Mouse (Mus musculus) embryonic facial prominence, embryonic 11.5 days (tissue): ENCODE measurements around the gene Mansc1. TPM values are rescaled to one million over a fixed set of nuclear protein-coding genes. Genes with fewer than 3 reads are reported as not detected.

Experiments used
- ATAC-seq: fragments of 200-750 bp; cut with Nextera tagmentation; replicated peaks from 2 replicates; pipeline ENCODE4 v1.8.0; 2017; ENCODE audit warnings: low read depth; ENCODE audit not compliant: insufficient number of reproducible peaks, low FRiP score, low TSS enrichment
- DNase-seq: peaks from one replicate; pipeline ENCODE4 v3.0.0-alpha.2; 2015; ENCODE audit warnings: low spot score
- H3K27ac ChIP-seq: fragments of 300-500 bp; sonication (generic); replicated peaks from 2 replicates; pipeline ENCODE4 v1.5.1; 2014; ENCODE audit warnings: mild to moderate bottlenecking, low read depth, low read length, control low read depth
- H3K27me3 ChIP-seq: fragments of 300-500 bp; sonication (generic); 2 replicates; pipeline ENCODE4 v1.6.1; 2014; ENCODE audit warnings: mild to moderate bottlenecking, low read length, moderate library complexity, mixed read lengths; ENCODE audit not compliant: control insufficient read depth, insufficient read depth
- H3K36me3 ChIP-seq: fragments of 300-500 bp; sonication (generic); replicated peaks from 2 replicates; pipeline ENCODE4 v1.6.1; 2014; ENCODE audit warnings: low read depth, mild to moderate bottlenecking, low read length, moderate library complexity, mixed read lengths; ENCODE audit not compliant: control insufficient read depth, insufficient read depth
- H3K4me1 ChIP-seq: fragments of 300-500 bp; sonication (generic); 2 replicates; pipeline ENCODE4 v1.6.1; 2014; ENCODE audit warnings: low read length, mixed read lengths; ENCODE audit not compliant: control insufficient read depth, insufficient read depth
- H3K4me2 ChIP-seq: fragments of 300-500 bp; sonication (generic); 2 replicates; pipeline ENCODE4 v1.6.1; 2014; ENCODE audit warnings: low read depth, mild to moderate bottlenecking, control low read depth, low read length, moderate library complexity
- H3K4me3 ChIP-seq: fragments of 300-500 bp; sonication (generic); 2 replicates; pipeline ENCODE4 v1.5.1; 2014; ENCODE audit warnings: low read depth, low read length, control low read depth
- H3K9ac ChIP-seq: fragments of 300-500 bp; sonication (generic); replicated peaks from 2 replicates; pipeline ENCODE4 v1.6.1; 2014; ENCODE audit warnings: mild to moderate bottlenecking, control low read depth, low read length
- H3K9me3 ChIP-seq: fragments of 300-500 bp; sonication (generic); replicated peaks from 2 replicates; pipeline ENCODE4 v1.6.1; 2016; ENCODE audit warnings: mild to moderate bottlenecking, low read length, inconsistent platforms, mixed read lengths; ENCODE audit not compliant: control insufficient read depth
- WGBS: fragments of 180-500 bp; shearing (Covaris S2); extraction: QIAGEN DNeasy Blood & Tissue Kit; methylation state at CpG from one replicate; pipeline ENCODE4 v1.1.7; 2014; 5-methylcytosine and 5-hydroxymethylcytosine counted together
- polyA plus RNA-seq: library from polyadenylated mRNA; unstranded; fragments of >200 nt; fragmentation: Nextera tagmentation; extraction: Ambion mirVana; gene quantifications from 2 replicates; pipeline ENCODE4 v1.2.1, GENCODE M21; 2014

The Mansc1 gene
- polyA plus RNA-seq, 1 experiment from 2014 or later, result 0.39 TPM

DNA sequence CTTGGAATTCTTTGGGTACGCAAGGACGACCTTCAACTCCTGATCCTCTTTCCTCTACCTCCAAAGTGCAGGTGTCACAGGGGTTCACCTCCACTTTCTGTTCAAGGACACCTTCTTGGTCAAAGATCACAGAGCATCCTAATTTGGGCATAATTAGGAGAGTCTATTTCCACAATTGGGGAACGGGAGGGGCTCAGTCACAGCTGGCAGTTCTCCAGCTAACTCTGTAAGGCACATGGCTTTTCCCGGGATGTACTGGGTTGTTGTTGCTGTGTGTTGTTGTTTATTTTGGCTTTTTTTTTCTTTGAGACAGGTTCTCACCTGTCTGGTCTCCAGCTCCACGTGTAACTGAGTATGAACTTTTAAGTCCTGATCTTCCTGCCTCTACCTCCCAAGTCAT is 468 bp upstream of the Mansc1 start:
- Histone ChIP-seq H3K4me2 (peak overlapping the region; percentile 90; the same call in 1 of the 2 replicates), H3K27me3 (peaks cover 8% of the 10 kb centered on the region; the same call in 1 of the 2 replicates), H3K4me3 (no peak overlapping the region), H3K27ac (no peak overlapping the region), H3K9me3 (no peaks in the 10 kb centered on the region), H3K4me1 (no peaks in the 10 kb centered on the region), H3K9ac (no peak overlapping the region), H3K36me3 (no peaks in the 10 kb centered on the region)
- ATAC-seq, result no peak
- 34% methylated on average over 5 of the region's 5 CpGs for WGBS
- DNase-seq, result no peak

- Histone ChIP-seq H3K27me3 (peaks cover 8% of the 10 kb centered on the region; the same call in 1 of the 2 replicates), H3K4me1 (no peaks in the 10 kb centered on the region), H3K4me2 (no peak overlapping the region), H3K9ac (no peak overlapping the region), H3K9me3 (no peaks in the 10 kb centered on the region), H3K27ac (no peak overlapping the region), H3K4me3 (no peak overlapping the region), H3K36me3 (no peaks in the 10 kb centered on the region)
- no peak for DNase-seq
- ATAC-seq, result no peak
- WGBS, result 70% methylated on average over 9 of the region's 9 CpGs
Measured at GRCm38 (mm10) chr6:134630447-134630846, 1.8 kb downstream of the Mansc1 start.

GRCm38 (mm10) chr6:134626564-134626963 is 5.7 kb downstream of the Mansc1 start:
- Histone ChIP-seq H3K9ac (no peak overlapping the region), H3K4me3 (no peak overlapping the region), H3K27me3 (0 out of 2 replicates have a peak, but pooled peaks cover 2% of the 10 kb centered on the region), H3K27ac (no peak overlapping the region), H3K36me3 (no peaks in the 10 kb centered on the region), H3K9me3 (no peaks in the 10 kb centered on the region), H3K4me1 (no peaks in the 10 kb centered on the region), H3K4me2 (no peak overlapping the region)
- DNase-seq (no peak), ATAC-seq (no peak)
- 77% methylated on average over 1 of the region's 1 CpGs for WGBS

- Histone ChIP-seq H3K27me3 (no peaks in the 10 kb centered on the region), H3K4me3 (no peak overlapping the region), H3K4me1 (no peaks in the 10 kb centered on the region), H3K9me3 (no peaks in the 10 kb centered on the region), H3K4me2 (no peak overlapping the region), H3K27ac (no peak overlapping the region), H3K36me3 (no peaks in the 10 kb centered on the region), H3K9ac (no peak overlapping the region)
- no peak for DNase-seq
- 61% methylated on average over 12 of the region's 12 CpGs for WGBS
- ATAC-seq, result no peak
Measured at GRCm38 (mm10) chr6:134625431-134625830, 6.9 kb downstream of the Mansc1 start.

- Histone ChIP-seq H3K4me2 (no peak overlapping the region), H3K4me3 (no peak overlapping the region), H3K9ac (no peak overlapping the region), H3K27ac (no peak overlapping the region), H3K36me3 (no peaks in the 10 kb centered on the region), H3K4me1 (no peaks in the 10 kb centered on the region), H3K9me3 (no peaks in the 10 kb centered on the region), H3K27me3 (no peaks in the 10 kb centered on the region)
- DNase-seq (no peak), ATAC-seq (no peak)
- 77% methylated on average over 14 of the region's 14 CpGs for WGBS
Measured at GRCm38 (mm10) chr6:134621552-134621949, 10.7 kb downstream of the Mansc1 start.

- H3K9ac ChIP-seq, result no peak overlapping the region
- H3K27ac ChIP-seq, result no peak overlapping the region
- H3K4me1 ChIP-seq, result no peaks in the 10 kb centered on the region
- no peak for DNase-seq
- no peaks in the 10 kb centered on the region for H3K36me3 ChIP-seq
- no peak for ATAC-seq
- WGBS, result 65% methylated on average over 6 of the region's 6 CpGs
- H3K27me3 ChIP-seq, result no peaks in the 10 kb centered on the region
- H3K9me3 ChIP-seq, result no peaks in the 10 kb centered on the region
- H3K4me3 ChIP-seq, result no peak overlapping the region
- no peak overlapping the region for H3K4me2 ChIP-seq
Measured at GRCm38 (mm10) chr6:134620846-134621551, 11.3 kb downstream of the Mansc1 start.

GRCm38 (mm10) chr6:134620129-134620528 is 12.2 kb downstream of the Mansc1 start:
- Histone ChIP-seq H3K27me3 (no peaks in the 10 kb centered on the region), H3K36me3 (no peaks in the 10 kb centered on the region), H3K4me1 (no peaks in the 10 kb centered on the region), H3K9ac (no peak overlapping the region), H3K4me3 (no peak overlapping the region), H3K4me2 (no peak overlapping the region), H3K9me3 (no peaks in the 10 kb centered on the region), H3K27ac (no peak overlapping the region)
- WGBS, result 68% methylated on average over 3 of the region's 3 CpGs
- ATAC-seq (no peak), DNase-seq (no peak)

GRCm38 (mm10) chr6:134617589-134617988 is 14.7 kb downstream of the Mansc1 start:
- no peaks in the 10 kb centered on the region for H3K9me3 ChIP-seq
- ATAC-seq (no peak), DNase-seq (no peak)
- no peaks in the 10 kb centered on the region for H3K36me3 ChIP-seq
- H3K4me2 ChIP-seq, result no peak overlapping the region
- H3K27me3 ChIP-seq, result no peaks in the 10 kb centered on the region
- no peaks in the 10 kb centered on the region for H3K4me1 ChIP-seq
- no peak overlapping the region for H3K4me3 ChIP-seq
- no peak overlapping the region for H3K9ac ChIP-seq
- 53% methylated on average over 3 of the region's 3 CpGs for WGBS
- H3K27ac ChIP-seq, result no peak overlapping the region
